Mouse (Mus musculus) MEL (cell line): ENCODE data around the gene Itgb2. TPM values are rescaled to one million over a fixed set of nuclear protein-coding genes. Genes with fewer than 3 reads are reported as not detected.

Source experiments
- DNase-seq: peaks from one replicate; pipeline ENCODE4 v3.0.0; 2011; ENCODE audit warnings: low read depth, low spot score
- H3K27ac ChIP-seq: 2 replicates; pipeline ENCODE4 v1.5.1; 2012; ENCODE audit warnings: low read depth, mild to moderate bottlenecking, control low read depth, low read length, moderate library complexity; ENCODE audit not compliant: control insufficient read depth
- H3K27me3 ChIP-seq, 2 experiments: fragments of 150-350 bp in 1 of 2; sonication (generic) in 1 of 2; 2 replicates each; pipeline ENCODE4 v1.6.1; 2012; ENCODE audit warnings: low read length in 2 of 2, mild to moderate bottlenecking in 2 of 2, improper control_type of control experiment in 1 of 2, moderate library complexity in 1 of 2; ENCODE audit not compliant: insufficient read depth in 2 of 2, control insufficient read depth in 1 of 2
- H3K36me3 ChIP-seq, 2 experiments: 2 replicates each; pipeline ENCODE4 v1.6.1; 2012 to 2014; ENCODE audit warnings: low read length in 2 of 2, improper control_type of control experiment in 1 of 2, inconsistent platforms in 1 of 2, mild to moderate bottlenecking in 1 of 2; ENCODE audit not compliant: insufficient read depth in 2 of 2, control insufficient read depth in 1 of 2
- H3K4me1 ChIP-seq, 2 experiments: fragments of 150-350 bp in 1 of 2; sonication (generic) in 1 of 2; 2 replicates each; pipeline ENCODE4 v1.6.1; 2012; ENCODE audit warnings: low read length in 2 of 2, improper control_type of control experiment in 1 of 2, mild to moderate bottlenecking in 1 of 2; ENCODE audit not compliant: insufficient read depth in 2 of 2, control insufficient read depth in 1 of 2
- H3K4me3 ChIP-seq, 2 experiments: fragments of 150-350 bp in 1 of 2; sonication (generic) in 1 of 2; 2 replicates each; pipeline ENCODE4 v1.5.1; 2012; ENCODE audit warnings: low read depth in 2 of 2, low read length in 2 of 2, mild to moderate bottlenecking in 2 of 2, moderate library complexity in 2 of 2, control low read depth in 1 of 2, improper control_type of control experiment in 1 of 2; ENCODE audit not compliant: control insufficient read depth in 1 of 2, insufficient read depth in 1 of 2
- H3K79me2 ChIP-seq: 2 replicates; pipeline ENCODE4 v1.6.1; 2012; ENCODE audit warnings: mild to moderate bottlenecking, low read length, moderate library complexity; ENCODE audit not compliant: control insufficient read depth, poor library complexity, insufficient read depth
- H3K9ac ChIP-seq: 2 replicates; pipeline ENCODE4 v1.6.1; 2012; ENCODE audit warnings: low read depth, mild to moderate bottlenecking, control low read depth, low read length, moderate library complexity; ENCODE audit not compliant: control insufficient read depth, poor library complexity, severe bottlenecking
- H3K9me3 ChIP-seq: fragments of 150-350 bp; sonication (generic); replicated peaks from 2 replicates; pipeline ENCODE4 v1.6.1; 2012; ENCODE audit warnings: mild to moderate bottlenecking, low read length, improper control_type of control experiment, moderate library complexity; ENCODE audit not compliant: insufficient read depth
- BHLHE40 ChIP-seq: IDR thresholded peaks from 2 replicates; pipeline ENCODE4 v1.6.1; 2012; ENCODE audit warnings: low read depth, mild to moderate bottlenecking, inconsistent platforms, low read length, improper control_type of control experiment, borderline replicate concordance
- CHD2 ChIP-seq: IDR thresholded peaks from 2 replicates; pipeline ENCODE4 v1.6.1; 2011; ENCODE audit warnings: low read length, improper control_type of control experiment
- E2F4 ChIP-seq: IDR thresholded peaks from 2 replicates; pipeline ENCODE4 v1.6.1; 2011; ENCODE audit warnings: low read depth, low read length, improper control_type of control experiment, borderline replicate concordance
- EP300 ChIP-seq, 2 experiments: IDR thresholded peaks; 2 replicates each; pipeline ENCODE4 v1.6.1; 2011; ENCODE audit warnings: improper control_type of control experiment in 2 of 2, low read length in 2 of 2, low read depth in 1 of 2, mild to moderate bottlenecking in 1 of 2
- ETS1 ChIP-seq: IDR thresholded peaks from 2 replicates; pipeline ENCODE4 v1.6.1; 2012; ENCODE audit warnings: low read depth, mild to moderate bottlenecking, inconsistent platforms, low read length, improper control_type of control experiment, moderate library complexity
- GABPA ChIP-seq: IDR thresholded peaks from 2 replicates; pipeline ENCODE4 v1.6.1; 2012; ENCODE audit warnings: low read depth, mild to moderate bottlenecking, inconsistent platforms, low read length, improper control_type of control experiment, moderate library complexity
- MYB ChIP-seq: IDR thresholded peaks from 2 replicates; pipeline ENCODE4 v1.6.1; 2011; ENCODE audit warnings: mild to moderate bottlenecking, low read depth, low read length, improper control_type of control experiment
- NELFE ChIP-seq: IDR thresholded peaks from 2 replicates; pipeline ENCODE4 v1.6.1; 2011; ENCODE audit warnings: low read depth, low read length, improper control_type of control experiment
- NRF1 ChIP-seq: IDR thresholded peaks from 2 replicates; pipeline ENCODE4 v1.6.1; 2014; ENCODE audit warnings: low read depth, mild to moderate bottlenecking, inconsistent platforms, low read length, improper control_type of control experiment, moderate library complexity; ENCODE audit not compliant: poor library complexity, insufficient read depth, severe bottlenecking
- POLR2AphosphoS5 ChIP-seq: IDR thresholded peaks from 2 replicates; pipeline ENCODE4 v1.6.1; 2012; ENCODE audit warnings: low read depth, borderline replicate concordance, mild to moderate bottlenecking, inconsistent platforms, low read length, moderate library complexity, mixed read lengths
- RCOR1 ChIP-seq: IDR thresholded peaks from 2 replicates; pipeline ENCODE4 v1.6.1; 2012; ENCODE audit warnings: low read depth, mild to moderate bottlenecking, inconsistent platforms, low read length, improper control_type of control experiment
- SIN3A ChIP-seq: IDR thresholded peaks from 2 replicates; pipeline ENCODE4 v1.6.1; 2012; ENCODE audit warnings: low read length, improper control_type of control experiment, inconsistent platforms
- TBP ChIP-seq: IDR thresholded peaks from 2 replicates; pipeline ENCODE4 v1.8.0; 2011; ENCODE audit warnings: low read depth, low read length, improper control_type of control experiment
- TCF12 ChIP-seq: IDR thresholded peaks from 2 replicates; pipeline ENCODE4 v1.6.1; 2014; ENCODE audit warnings: low read depth, mild to moderate bottlenecking, inconsistent platforms, low read length, improper control_type of control experiment, moderate library complexity
- UBTF ChIP-seq: IDR thresholded peaks from 2 replicates; pipeline ENCODE4 v1.6.1; 2012; ENCODE audit warnings: low read depth, mild to moderate bottlenecking, inconsistent platforms, low read length, improper control_type of control experiment, moderate library complexity, borderline replicate concordance; ENCODE audit not compliant: insufficient read depth
- ZC3H11A ChIP-seq: IDR thresholded peaks from 2 replicates; pipeline ENCODE4 v1.6.1; 2012; ENCODE audit warnings: low read depth, mild to moderate bottlenecking, inconsistent platforms, low read length, improper control_type of control experiment
- ZMIZ1 ChIP-seq: IDR thresholded peaks from 2 replicates; pipeline ENCODE4 v1.6.1; 2012; ENCODE audit warnings: low read depth, mild to moderate bottlenecking, inconsistent platforms, low read length, improper control_type of control experiment, moderate library complexity
- ZNF384 ChIP-seq: IDR thresholded peaks from 2 replicates; pipeline ENCODE4 v1.6.1; 2012; ENCODE audit warnings: low read depth, mild to moderate bottlenecking, inconsistent platforms, low read length, improper control_type of control experiment
- polyA plus RNA-seq, 2 experiments: library from polyadenylated mRNA; stranded (reverse) in 1 of 2; unstranded in 1 of 2; fragments of >175 nt in 1 of 2; fragments of >200 nt in 1 of 2; gene quantifications; 2 replicates each; pipeline versions ENCODE4 v1.2.1 to v1.2.4; 2012; ENCODE audit warnings: low replicate concordance in 2 of 2, low read depth in 1 of 2; ENCODE audit not compliant: insufficient read length in 2 of 2, insufficient read depth in 1 of 2, missing spikeins in 1 of 2
- total RNA-seq: library from RNA; depleted of rRNA; stranded (reverse); fragments of 300-350 nt; gene quantifications from 2 replicates; pipeline ENCODE4 v1.2.3, GENCODE M21; 2012

Itgb2 gene
- total and polyA plus RNA-seq, 3 experiments: 36.9 to 45.8 TPM; not detected in 1

- Histone ChIP-seq H3K4me1 (peaks cover 8 to 10% of the 10 kb centered on the region in 2 experiments), H3K4me3 (no peak overlapping the region), H3K9me3 (no peaks in the 10 kb centered on the region), H3K27ac (no peak overlapping the region), H3K27me3 (no peaks in the 10 kb centered on the region), H3K36me3 (peaks cover 5 to 11% of the 10 kb centered on the region in 2 experiments)
- TF ChIP-seq RCOR1 (no peak), TBP (no peak), UBTF (no peak), POLR2AphosphoS5 (no peak), BHLHE40 (no peak), NELFE (no peak), MYB (no peak), ZMIZ1 (no peak), E2F4 (no peak), SIN3A (no peak), EP300 (IDR thresholded peaks at IDR 0.05; ENCODE audit: low read depth in 1 of 2, low read length in 2 of 2) (no peak), CHD2 (no peak), GABPA (no peak), ETS1 (no peak)
- TF ChIP-seq, all 39 proteins: peak for 0
- no peaks in the 10 kb centered on the region for H3K79me2 ChIP-seq
- DNase-seq: no peak
- H3K9ac ChIP-seq: no peak overlapping the region
Observed at GRCm38 (mm10) chr10:77591546-77591945, 61.5 kb downstream of the Itgb2 start.

GRCm38 (mm10) chr10:77596060-77596459 lies 66.0 kb downstream of the Itgb2 start:
- no peak for TF ChIP-seq E2F4
- TF ChIP-seq ZNF384: no peak
- TF ChIP-seq SIN3A: no peak
- no peak for TF ChIP-seq GABPA
- no peak for TF ChIP-seq TCF12
- TF ChIP-seq ETS1: no peak
- no peak for TF ChIP-seq MYB
- no peak for TF ChIP-seq NRF1
- TF ChIP-seq CHD2: no peak
- TF ChIP-seq ZC3H11A: no peak
- no peak overlapping the region for H3K4me3 ChIP-seq
- H3K27me3 ChIP-seq: no peaks in the 10 kb centered on the region
- H3K9ac ChIP-seq: no peak overlapping the region
- no peak overlapping the region for H3K27ac ChIP-seq
- no peak for DNase-seq
- no peaks in the 10 kb centered on the region for H3K4me1 ChIP-seq
- no peaks in the 10 kb centered on the region for H3K9me3 ChIP-seq
- H3K36me3 ChIP-seq: peaks cover 0 to 11% of the 10 kb centered on the region in 2 experiments; a peak in 2 of 4 replicates
- H3K79me2 ChIP-seq: no peaks in the 10 kb centered on the region
